Mouse (Mus musculus) cerebellum, adult 8-10 months (tissue): ENCODE results near the gene Nt5c1a.

Experiments used
- DNase-seq: peaks from one replicate; pipeline ENCODE4 v3.0.0; 2022

Nt5c1a gene

DNA sequence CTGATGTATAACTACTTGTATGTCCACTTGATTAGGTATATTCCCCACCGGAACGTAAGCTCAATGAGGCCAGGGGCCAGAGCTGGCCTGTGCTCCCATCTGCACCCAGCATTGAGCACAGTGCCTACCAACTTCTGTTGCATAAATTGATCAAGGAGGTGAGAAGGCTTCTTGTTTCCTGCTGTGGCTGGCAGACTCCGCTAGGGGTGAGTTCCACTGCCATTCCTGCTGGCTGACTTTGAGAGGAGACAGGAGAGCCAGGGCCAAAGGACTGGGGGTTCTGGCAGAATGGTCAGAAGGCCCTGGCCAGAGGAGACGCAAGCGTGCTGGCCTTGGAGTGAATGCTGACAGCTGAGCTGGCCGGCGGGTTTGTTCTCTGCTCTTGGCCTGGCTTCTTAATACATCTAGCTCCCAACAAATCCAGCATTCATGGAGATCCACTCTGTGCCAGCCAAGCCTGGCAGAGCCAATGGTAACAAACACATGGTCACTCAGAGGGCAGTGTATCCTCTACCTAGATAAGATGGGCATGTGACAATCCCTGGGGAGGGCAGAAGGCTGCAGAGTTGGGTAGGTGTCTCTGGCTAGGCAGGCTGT is 47.8 kb downstream of the Nt5c1a start:
- DNase-seq, result peak; percentile 72

DNA sequence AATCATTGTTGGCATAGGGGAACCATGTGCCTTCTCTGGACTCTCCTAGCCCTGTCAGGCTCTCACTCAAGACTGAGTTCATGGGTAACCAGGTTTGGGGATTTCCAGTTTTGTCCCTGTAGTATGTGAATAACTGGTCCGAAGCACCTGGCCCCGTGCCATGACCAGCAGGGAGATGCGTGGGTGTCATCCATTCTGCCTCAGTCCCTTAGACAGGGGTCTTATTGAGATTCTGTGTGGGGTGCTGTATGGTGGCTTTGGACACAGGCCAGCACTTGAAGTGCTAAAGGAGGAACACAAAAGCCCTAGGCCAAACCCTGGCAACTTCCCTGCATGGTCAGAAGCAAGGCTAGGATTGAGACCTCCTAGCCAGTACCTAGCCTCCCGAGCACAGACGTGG is 50.9 kb downstream of the Nt5c1a start:
- peak; percentile 11 for DNase-seq

DNA sequence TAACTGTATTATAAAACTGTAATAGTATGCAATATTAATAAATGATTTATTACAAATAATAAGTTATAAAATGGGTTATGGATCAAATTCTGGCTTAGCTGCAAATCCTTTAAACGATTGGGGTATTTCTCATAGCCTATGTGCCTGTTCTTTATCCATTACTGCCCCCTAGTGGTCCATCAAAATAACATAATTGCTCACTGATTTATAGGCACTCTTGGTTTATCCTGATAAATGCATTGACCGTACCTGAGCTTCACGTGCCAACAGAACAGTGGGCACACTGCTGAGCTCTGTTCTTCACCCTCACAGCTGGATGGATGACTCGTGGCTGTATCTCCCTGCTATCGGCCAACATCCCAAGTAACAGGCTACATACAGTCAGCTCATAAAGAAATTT is 53.3 kb downstream of the Nt5c1a start:
- peak; percentile 37 for DNase-seq

DNA sequence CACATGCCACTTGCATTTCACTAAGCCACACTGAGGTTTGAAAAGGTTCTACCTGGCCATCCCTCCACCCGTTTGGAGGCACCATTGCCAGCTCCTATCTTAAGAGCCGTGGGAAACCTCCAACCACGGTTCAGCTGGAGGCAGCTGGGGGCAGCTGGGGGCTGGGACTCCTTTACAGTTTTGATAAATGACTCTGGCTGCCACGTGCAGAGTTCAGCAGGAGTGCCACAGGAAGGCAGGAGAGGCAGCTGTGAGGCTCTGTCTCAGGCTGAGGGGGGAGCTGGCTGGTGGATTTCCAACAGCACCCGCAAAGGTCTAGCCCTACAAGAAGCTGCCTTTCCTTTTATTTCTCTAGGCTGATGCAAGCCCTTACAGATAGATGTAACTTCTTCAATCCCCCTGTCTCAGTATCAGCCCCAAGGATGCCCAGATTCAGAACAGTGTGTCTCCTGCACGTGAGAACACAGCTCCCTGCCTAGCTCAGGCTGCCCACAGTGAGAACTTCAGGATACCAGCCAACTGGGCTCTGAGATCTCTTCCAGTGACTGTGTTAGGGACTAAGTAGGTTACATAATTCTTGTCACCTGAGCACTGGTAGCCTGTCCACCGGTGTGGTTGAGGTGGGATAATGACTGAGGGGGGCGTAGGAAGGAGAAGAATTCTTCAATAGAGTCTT is 58.9 kb downstream of the Nt5c1a start:
- DNase-seq, result no peak

DNA sequence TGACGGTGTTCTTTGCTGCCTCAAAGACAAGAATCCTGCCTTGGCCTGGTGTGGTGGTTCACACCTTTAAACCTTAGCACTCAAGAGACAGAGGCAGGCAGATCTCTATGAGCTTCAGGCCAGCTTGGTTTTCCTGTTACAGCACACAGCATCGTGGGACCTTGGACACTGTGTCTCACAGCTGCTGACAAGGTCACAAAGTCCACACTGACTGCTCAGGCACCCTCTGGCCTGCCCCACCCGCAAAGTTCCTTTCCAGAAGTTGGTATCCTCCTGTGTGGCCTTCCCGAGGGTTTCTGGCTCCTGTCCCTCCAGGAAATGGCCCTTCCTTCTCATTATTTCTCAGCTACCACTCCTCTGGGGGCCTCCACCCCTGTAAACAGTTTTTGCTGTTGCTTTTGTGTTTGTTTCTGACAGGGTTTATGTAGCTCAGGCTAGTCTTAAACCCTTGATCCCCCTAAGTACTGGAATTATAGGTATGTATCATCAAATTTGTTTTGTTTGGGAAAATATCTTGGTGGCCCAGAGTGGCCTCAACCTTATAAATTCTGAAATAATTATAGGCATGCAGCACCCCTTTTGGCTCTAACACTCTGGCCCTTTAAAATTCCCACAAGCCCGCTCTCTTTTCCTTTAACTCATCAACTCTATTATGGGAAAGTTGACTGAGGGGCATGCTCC is 60.6 kb downstream of the Nt5c1a start, which contains the start of gene Pabpc4:
Gene Pabpc4, plus strand, starts transcription at position 631 of the 681 bp plus-strand sequence.
- no peak for DNase-seq
